Mouse (Mus musculus) megakaryocyte, embryonic 14.5 days (primary cell): ENCODE data around the gene Sox5. TPM values are rescaled to one million over a fixed set of nuclear protein-coding genes. Genes with fewer than 3 reads are reported as not detected.

ENCODE experiments used
- H3K27me3 ChIP-seq: replicated peaks from 2 replicates; pipeline ENCODE3; 2012; ENCODE audit warnings: inconsistent platforms
- H3K36me3 ChIP-seq: replicated peaks from 2 replicates; pipeline ENCODE3; 2012; ENCODE audit warnings: low read length, inconsistent platforms, mixed read lengths
- H3K4me1 ChIP-seq: 2 replicates; pipeline ENCODE4 v1.6.1; 2012; ENCODE audit warnings: inconsistent platforms
- H3K4me3 ChIP-seq: replicated peaks from 2 replicates; pipeline ENCODE3; 2012; ENCODE audit warnings: moderate library complexity, mild to moderate bottlenecking, inconsistent platforms
- H3K9me3 ChIP-seq: 2 replicates; pipeline ENCODE4 v1.6.1; 2012; ENCODE audit warnings: inconsistent platforms
- FLI1 ChIP-seq: IDR thresholded peaks from 2 replicates; pipeline ENCODE4 v1.6.1; 2012; ENCODE audit warnings: low read length, inconsistent platforms, mixed read lengths
- GATA1 ChIP-seq: IDR thresholded peaks from 3 replicates; pipeline ENCODE4 v1.6.1; 2012; ENCODE audit warnings: mixed read lengths, low read length, inconsistent platforms, borderline replicate concordance
- polyA plus RNA-seq: library from polyadenylated mRNA; stranded (reverse); fragments of >175 nt; gene quantifications from 2 replicates; pipeline ENCODE4 v1.2.3, GENCODE M21; 2012; ENCODE audit warnings: low replicate concordance; ENCODE audit not compliant: insufficient read depth

The Sox5 gene
- polyA plus RNA-seq, 1 experiment = 0.07 TPM

GRCm38 (mm10) chr6:144547141-144547540 lies 234.6 kb downstream of the Sox5 start:
- no peak overlapping the region for H3K4me3 ChIP-seq
- H3K9me3 ChIP-seq = peaks cover 25% of the 10 kb centered on the region
- no peaks in the 10 kb centered on the region for H3K36me3 ChIP-seq
- TF ChIP-seq FLI1 (no peak), GATA1 (no peak)
- no peaks in the 10 kb centered on the region for H3K4me1 ChIP-seq
- no peaks in the 10 kb centered on the region for H3K27me3 ChIP-seq

GRCm38 (mm10) chr6:144545549-144545948 lies 236.2 kb downstream of the Sox5 start:
- Histone ChIP-seq H3K27me3 (no peaks in the 10 kb centered on the region), H3K4me1 (no peaks in the 10 kb centered on the region), H3K4me3 (no peak overlapping the region), H3K36me3 (no peaks in the 10 kb centered on the region), H3K9me3 (peaks cover 25% of the 10 kb centered on the region)
- TF ChIP-seq FLI1 (no peak), GATA1 (no peak)

GRCm38 (mm10) chr6:144541316-144541715 lies 240.5 kb downstream of the Sox5 start:
- no peaks in the 10 kb centered on the region for H3K36me3 ChIP-seq
- TF ChIP-seq GATA1 (no peak), FLI1 (no peak)

GRCm38 (mm10) chr6:144539439-144540192 lies 242.2 kb downstream of the Sox5 start:
- Histone ChIP-seq H3K4me1 (peaks cover 4% of the 10 kb centered on the region; the same call in 1 of the 2 replicates), H3K27me3 (no peaks in the 10 kb centered on the region), H3K4me3 (no peak overlapping the region), H3K9me3 (peaks cover 10% of the 10 kb centered on the region), H3K36me3 (no peaks in the 10 kb centered on the region)
- TF ChIP-seq GATA1 = no peak
- TF ChIP-seq FLI1 = no peak

More at GRCm38 (mm10) chr6:144541316-144541715, 240.5 kb downstream of the Sox5 start:
- H3K4me1 ChIP-seq = no peaks in the 10 kb centered on the region
- H3K27me3 ChIP-seq = no peaks in the 10 kb centered on the region
- H3K4me3 ChIP-seq = no peak overlapping the region
- H3K9me3 ChIP-seq = peaks cover 10% of the 10 kb centered on the region

GRCm38 (mm10) chr6:144523479-144523878 lies 258.3 kb downstream of the Sox5 start:
- no peaks in the 10 kb centered on the region for H3K4me1 ChIP-seq
- no peak overlapping the region for H3K4me3 ChIP-seq
- H3K27me3 ChIP-seq = no peaks in the 10 kb centered on the region
- peaks cover 9% of the 10 kb centered on the region for H3K9me3 ChIP-seq
- no peaks in the 10 kb centered on the region for H3K36me3 ChIP-seq
- TF ChIP-seq FLI1 = no peak
- no peak for TF ChIP-seq GATA1

- H3K27me3 ChIP-seq = no peaks in the 10 kb centered on the region
- no peaks in the 10 kb centered on the region for H3K4me1 ChIP-seq
- no peak for TF ChIP-seq GATA1
- no peak for TF ChIP-seq FLI1
- H3K4me3 ChIP-seq = no peak overlapping the region
- H3K36me3 ChIP-seq = no peaks in the 10 kb centered on the region
- H3K9me3 ChIP-seq = peaks cover 9% of the 10 kb centered on the region
These were observed 263.0 kb downstream of the Sox5 start for GRCm38 (mm10) chr6:144518811-144519210.

- TF ChIP-seq FLI1 (no peak), GATA1 (no peak)
- Histone ChIP-seq H3K4me1 (no peaks in the 10 kb centered on the region), H3K9me3 (peaks cover 6% of the 10 kb centered on the region), H3K27me3 (no peaks in the 10 kb centered on the region), H3K36me3 (no peaks in the 10 kb centered on the region), H3K4me3 (no peak overlapping the region)
These were observed 265.9 kb downstream of the Sox5 start for GRCm38 (mm10) chr6:144515905-144516304.

- no peaks in the 10 kb centered on the region for H3K27me3 ChIP-seq
- peaks cover 3% of the 10 kb centered on the region; the same call in 1 of the 2 replicates for H3K9me3 ChIP-seq
- no peaks in the 10 kb centered on the region for H3K36me3 ChIP-seq
- no peak overlapping the region for H3K4me3 ChIP-seq
- TF ChIP-seq FLI1 (no peak), GATA1 (no peak)
- no peaks in the 10 kb centered on the region for H3K4me1 ChIP-seq
These were observed 268.0 kb downstream of the Sox5 start for GRCm38 (mm10) chr6:144513761-144514160.

GRCm38 (mm10) chr6:144511925-144512324 lies 269.9 kb downstream of the Sox5 start:
- no peak for TF ChIP-seq FLI1
- TF ChIP-seq GATA1 = no peak
- H3K27me3 ChIP-seq = no peaks in the 10 kb centered on the region
- no peak overlapping the region for H3K4me3 ChIP-seq
- no peaks in the 10 kb centered on the region for H3K36me3 ChIP-seq
- no peaks in the 10 kb centered on the region; the same call in 1 of the 2 replicates for H3K9me3 ChIP-seq
- H3K4me1 ChIP-seq = no peaks in the 10 kb centered on the region

GRCm38 (mm10) chr6:144510147-144510546 lies 271.6 kb downstream of the Sox5 start:
- TF ChIP-seq GATA1 (no peak), FLI1 (no peak)
- H3K9me3 ChIP-seq = no peaks in the 10 kb centered on the region; the same call in 1 of the 2 replicates

More at GRCm38 (mm10) chr6:144510147-144510546, 271.6 kb downstream of the Sox5 start:
- H3K4me3 ChIP-seq = no peak overlapping the region
- no peaks in the 10 kb centered on the region for H3K36me3 ChIP-seq
- H3K4me1 ChIP-seq = no peaks in the 10 kb centered on the region
- H3K27me3 ChIP-seq = no peaks in the 10 kb centered on the region
